Mouse (Mus musculus): ENCODE results near the gene Mapkapk3. TPM values are rescaled to one million over a fixed set of nuclear protein-coding genes. Genes with fewer than 3 reads are reported as not detected.

The Mapkapk3 gene
- total RNA-seq, 2 experiments from 2014 or later: 53.7 to 54.3 TPM

Small RNAs within 50 kb of the gene (microRNA-seq; reads per million reads assigned to microRNA genes)
- gene Gm22238: not detected

Other genes starting within 250 kb of the Mapkapk3 start
- 1 to 10 TPM; 4.3 to 4.6 TPM for gene Dock3, start 58.0 kb downstream of the Mapkapk3 start, total RNA-seq (2021)
- 10 to 100 TPM; 31.7 to 31.8 TPM for gene Cish, start 6.1 kb upstream of the Mapkapk3 start, total RNA-seq (2021)
- gene Hemk1, start 48.5 kb upstream of the Mapkapk3 start, total RNA-seq (2021): 10 to 100 TPM; 15.6 to 16.1 TPM
- gene 6430571L13Rik, start 50.7 kb upstream of the Mapkapk3 start, total RNA-seq (2021): 1 to 10 TPM; 1.2 to 1.3 TPM
- 1 to 10 TPM; 4.9 to 5.2 TPM for gene Cacna2d2, start 109.7 kb upstream of the Mapkapk3 start, total RNA-seq (2021)
- gene Tmem115, start 244.1 kb upstream of the Mapkapk3 start, total RNA-seq (2021): 10 to 100 TPM; 43.7 to 49.9 TPM